Mouse (Mus musculus): ENCODE measurements around the gene Cux2. TPM values are rescaled to one million over a fixed set of nuclear protein-coding genes. Genes with fewer than 3 reads are reported as not detected.

Gene Cux2
- total and polyA plus RNA-seq, 3 experiments, result 0.17 TPM; not detected in 2

GRCm38 (mm10) chr5:122081471-122081870 is 31.6 kb upstream of the Cux2 start:
- no peak overlapping the region for H3K4me3 ChIP-seq (replicated peaks in 1 of 3; ENCODE audit: low read depth in 2 of 3, low read length in 2 of 3, poor library complexity in 1 of 3)
- H3K9me3 ChIP-seq (replicated peaks; ENCODE audit: low read length), result peaks cover 22% of the 10 kb centered on the region
- H3K27me3 ChIP-seq (replicated peaks), result peaks cover 30% of the 10 kb centered on the region
- in situ Hi-C loops (cut with MboI; ENCODE audit: low pct_ligation_motif_present, low pct_unique_long_range_greater_than_20kb, low sequenced_read_pairs) (no loop called here), dilution Hi-C loops (cut with MboI; ENCODE audit: extremely low pct_ligation_motif_present, extremely low pct_unique_long_range_greater_than_20kb, low sequenced_read_pairs) (no loop called here)
- no peak overlapping the region for H3K9ac ChIP-seq (ENCODE audit: insufficient read depth, low read depth)
- no peak overlapping the region for H3K27ac ChIP-seq (ENCODE audit: insufficient read depth, low read depth)
- H3K4me1 ChIP-seq (ENCODE audit: control insufficient read depth in 1 of 2, insufficient read depth in 2 of 2), result peaks cover 9 to 19% of the 10 kb centered on the region in 2 experiments
- no peaks in the 10 kb centered on the region for H3K79me2 ChIP-seq (replicated peaks; ENCODE audit: control insufficient read depth, extremely low read depth, insufficient read depth, poor library complexity, severe bottlenecking)
- H3K36me3 ChIP-seq (replicated peaks in 1 of 2; ENCODE audit: control insufficient read depth in 1 of 2, insufficient read depth in 1 of 2, low read length in 1 of 2), result no peaks in the 10 kb centered on the region
- no peak for TF ChIP-seq HCFC1 (IDR thresholded peaks at IDR 0.05; ENCODE audit: low read depth, low read length)
- no peak for TF ChIP-seq POLR2AphosphoS2 (IDR thresholded peaks at IDR 0.05; ENCODE audit: low read depth, low read length)
- TF ChIP-seq SMC3 (IDR thresholded peaks at IDR 0.05; ENCODE audit: low read depth, low read length), result no peak
- no peak for TF ChIP-seq UBTF (IDR thresholded peaks at IDR 0.05; ENCODE audit: low read depth, low read length)
- no peak for TF ChIP-seq BHLHE40 (IDR thresholded peaks at IDR 0.05; ENCODE audit: low read depth, low read length)
- no peak for TF ChIP-seq NRF1 (IDR thresholded peaks at IDR 0.05; ENCODE audit: low read depth, low read length)
- TF ChIP-seq MAZ (IDR thresholded peaks at IDR 0.05; ENCODE audit: low read depth, low read length), result no peak
- TF ChIP-seq ETS1 (conservative IDR thresholded peaks at IDR 0.05; ENCODE audit: low read depth, low read length), result no peak
- no peak for TF ChIP-seq RCOR1 (conservative IDR thresholded peaks at IDR 0.05; ENCODE audit: low read depth, low read length)
- TF ChIP-seq JUND (conservative IDR thresholded peaks at IDR 0.05; ENCODE audit: low read depth, low read length), result no peak
- TF ChIP-seq ELF1 (IDR thresholded peaks at IDR 0.05; ENCODE audit: low read depth, low read length), result no peak
- no peak for TF ChIP-seq TCF12 (IDR thresholded peaks at IDR 0.05; ENCODE audit: low read depth, low read length)
- TF ChIP-seq ZC3H11A (IDR thresholded peaks at IDR 0.05; ENCODE audit: low read depth, low read length), result no peak
- TF ChIP-seq USF1 (IDR thresholded peaks at IDR 0.05; ENCODE audit: low read depth, low read length), result no peak
- TF ChIP-seq KAT2A (IDR thresholded peaks at IDR 0.05; ENCODE audit: insufficient replicate concordance, low read length), result no peak
- no peak for TF ChIP-seq MEF2A (IDR thresholded peaks at IDR 0.05; ENCODE audit: borderline replicate concordance, low read depth, low read length)
- no peak for TF ChIP-seq CTCF (conservative IDR thresholded peaks at IDR 0.05 in 1 of 2, IDR thresholded peaks at IDR 0.05 in 1 of 2; ENCODE audit: low read depth in 2 of 2, low read length in 2 of 2)
- no peak for TF ChIP-seq JUN (IDR thresholded peaks at IDR 0.05; ENCODE audit: insufficient read depth, low read depth, low read length)
- DNase-seq (ENCODE audit: extremely low read depth), result no peak
- H3K4me2 ChIP-seq (ENCODE audit: insufficient read depth, low read depth, poor library complexity, severe bottlenecking), result no peak overlapping the region

GRCm38 (mm10) chr5:122080930-122081329 is 31.0 kb upstream of the Cux2 start:
- no peaks in the 10 kb centered on the region for H3K36me3 ChIP-seq (replicated peaks in 1 of 2; ENCODE audit: control insufficient read depth in 1 of 2, insufficient read depth in 1 of 2, low read length in 1 of 2)
- no peak overlapping the region for H3K27ac ChIP-seq (ENCODE audit: insufficient read depth, low read depth)
- in situ Hi-C loops (cut with MboI; ENCODE audit: low pct_ligation_motif_present, low pct_unique_long_range_greater_than_20kb, low sequenced_read_pairs), result no loop called here
- no peak overlapping the region for H3K9ac ChIP-seq (ENCODE audit: insufficient read depth, low read depth)
- H3K4me2 ChIP-seq (ENCODE audit: insufficient read depth, low read depth, poor library complexity, severe bottlenecking), result no peak overlapping the region
- dilution Hi-C loops (cut with MboI; ENCODE audit: extremely low pct_ligation_motif_present, extremely low pct_unique_long_range_greater_than_20kb, low sequenced_read_pairs), result no loop called here
- no peak overlapping the region for H3K4me3 ChIP-seq (replicated peaks in 1 of 3; ENCODE audit: low read depth in 2 of 3, low read length in 2 of 3, poor library complexity in 1 of 3)
- TF ChIP-seq SIN3A (IDR thresholded peaks at IDR 0.05; ENCODE audit: low read length) (no peak), UBTF (IDR thresholded peaks at IDR 0.05; ENCODE audit: low read depth, low read length) (no peak), ELF1 (IDR thresholded peaks at IDR 0.05; ENCODE audit: low read depth, low read length) (no peak), JUND (conservative IDR thresholded peaks at IDR 0.05; ENCODE audit: low read depth, low read length) (no peak), NELFE (IDR thresholded peaks at IDR 0.05; ENCODE audit: low read depth, low read length) (no peak), MAZ (IDR thresholded peaks at IDR 0.05; ENCODE audit: low read depth, low read length) (no peak), JUN (IDR thresholded peaks at IDR 0.05; ENCODE audit: insufficient read depth, low read depth, low read length) (no peak), ETS1 (conservative IDR thresholded peaks at IDR 0.05; ENCODE audit: low read depth, low read length) (no peak), MXI1 (IDR thresholded peaks at IDR 0.05; ENCODE audit: low read depth, low read length) (no peak), TCF12 (IDR thresholded peaks at IDR 0.05; ENCODE audit: low read depth, low read length) (no peak), ZMIZ1 (IDR thresholded peaks at IDR 0.05; ENCODE audit: low read depth, low read length) (no peak), PAX5 (IDR thresholded peaks at IDR 0.05; ENCODE audit: low read length) (no peak), RAD21 (IDR thresholded peaks at IDR 0.05; ENCODE audit: low read depth, low read length) (no peak), POLR2AphosphoS2 (IDR thresholded peaks at IDR 0.05; ENCODE audit: low read depth, low read length) (no peak), IRF4 (IDR thresholded peaks at IDR 0.05; ENCODE audit: low read depth, low read length) (no peak), CTCF (conservative IDR thresholded peaks at IDR 0.05 in 1 of 2, IDR thresholded peaks at IDR 0.05 in 1 of 2; ENCODE audit: low read depth in 2 of 2, low read length in 2 of 2) (no peak), EP300 (IDR thresholded peaks at IDR 0.05; ENCODE audit: low read length) (no peak), HCFC1 (IDR thresholded peaks at IDR 0.05; ENCODE audit: low read depth, low read length) (no peak), USF1 (IDR thresholded peaks at IDR 0.05; ENCODE audit: low read depth, low read length) (no peak)
- peaks cover 22% of the 10 kb centered on the region for H3K9me3 ChIP-seq (replicated peaks; ENCODE audit: low read length)
- no peak for DNase-seq (ENCODE audit: extremely low read depth)
- no peaks in the 10 kb centered on the region for H3K79me2 ChIP-seq (replicated peaks; ENCODE audit: control insufficient read depth, extremely low read depth, insufficient read depth, poor library complexity, severe bottlenecking)
- peaks cover 9 to 19% of the 10 kb centered on the region in 2 experiments for H3K4me1 ChIP-seq (ENCODE audit: control insufficient read depth in 1 of 2, insufficient read depth in 2 of 2)
- peaks cover 33% of the 10 kb centered on the region for H3K27me3 ChIP-seq (replicated peaks)
